Mouse (Mus musculus) small intestine, adult 2 months (tissue): ENCODE data around the gene Ggt1. TPM values are rescaled to one million over a fixed set of nuclear protein-coding genes. Genes with fewer than 3 reads are reported as not detected.
"Not testable (repeated sequence)": the region's sequence is repeated elsewhere in the genome, so short reads cannot be mapped to it uniquely, and the experiment has no call there.

ENCODE experiments used
- H3K27ac ChIP-seq: fragments of 200-500 bp; 2 replicates; pipeline ENCODE4 v1.5.1; 2012; ENCODE audit warnings: low read depth, low read length, control low read depth, inconsistent platforms; ENCODE audit not compliant: insufficient read depth
- H3K27me3 ChIP-seq: fragments of 200-500 bp; 2 replicates; pipeline ENCODE4 v1.6.1; 2012; ENCODE audit warnings: mild to moderate bottlenecking, moderate library complexity, low read length, inconsistent platforms; ENCODE audit not compliant: control insufficient read depth, insufficient read depth
- H3K36me3 ChIP-seq: fragments of 200-500 bp; 2 replicates; pipeline ENCODE4 v1.6.1; 2012; ENCODE audit warnings: mild to moderate bottlenecking, low read length, control low read depth, inconsistent platforms; ENCODE audit not compliant: control insufficient read depth, insufficient read depth
- H3K4me1 ChIP-seq: fragments of 200-500 bp; 2 replicates; pipeline ENCODE4 v1.6.1; 2012; ENCODE audit warnings: low read length, inconsistent platforms, mixed read lengths; ENCODE audit not compliant: control insufficient read depth, insufficient read depth, insufficient read length
- H3K4me3 ChIP-seq: fragments of 200-500 bp; 2 replicates; pipeline ENCODE4 v1.5.1; 2012; ENCODE audit warnings: low read depth, mild to moderate bottlenecking, control low read depth, inconsistent platforms, low read length, moderate library complexity
- CTCF ChIP-seq: fragments of 200-500 bp; IDR thresholded peaks from 2 replicates; pipeline ENCODE4 v1.5.1; 2012; ENCODE audit warnings: low read depth, mild to moderate bottlenecking, control low read depth, inconsistent platforms, low read length, moderate library complexity, mixed read lengths; ENCODE audit not compliant: insufficient replicate concordance, insufficient read length; ENCODE audit errors: extremely low read depth
- POLR2A ChIP-seq: fragments of 200-500 bp; IDR thresholded peaks from 2 replicates; pipeline ENCODE4 v1.6.1; 2012; ENCODE audit warnings: low read depth, mild to moderate bottlenecking, control low read depth, inconsistent platforms, low read length, moderate library complexity
- WGBS: fragments of 180-500 bp; shearing (Covaris S2); methylation state at CpG from one replicate; pipeline ENCODE4 v1.1.7; 2018; 5-methylcytosine and 5-hydroxymethylcytosine counted together
- polyA plus RNA-seq: library from polyadenylated mRNA; depleted of rRNA; stranded (reverse); fragments of >200 nt; gene quantifications from 2 replicates; pipeline ENCODE4 v1.2.3, GENCODE M21; 2012

Gene Ggt1
- polyA plus RNA-seq, 1 experiment: 722 TPM

DNA sequence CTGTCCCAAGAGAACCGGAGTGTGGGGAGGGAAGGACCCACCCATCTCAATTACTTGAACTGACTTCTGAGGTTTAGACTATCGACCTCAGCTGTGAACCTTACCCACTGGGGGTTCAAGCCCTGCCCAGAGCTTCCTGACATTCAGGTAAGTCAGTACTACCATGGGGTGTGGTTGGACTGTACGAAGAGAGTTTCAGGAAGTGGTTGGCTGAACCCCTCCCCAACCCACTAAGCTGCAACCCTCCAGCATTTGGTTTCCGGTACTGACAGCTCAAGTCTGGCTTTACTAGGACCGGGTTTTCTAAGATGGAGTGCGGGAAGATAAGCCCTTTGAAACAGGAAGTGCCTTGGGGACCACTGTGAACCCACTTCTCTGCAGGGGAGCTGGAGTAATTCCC is 4.0 kb downstream of the Ggt1 start:
- Histone ChIP-seq H3K36me3 (peaks cover 3% of the 10 kb centered on the region; the same call in 1 of the 2 replicates), H3K27me3 (peaks cover 7% of the 10 kb centered on the region; the same call in 1 of the 2 replicates), H3K4me1 (peaks cover 8% of the 10 kb centered on the region; the same call in 1 of the 2 replicates), H3K27ac (peak overlapping the region; percentile 95), H3K4me3 (peak overlapping the region; percentile 64)
- TF ChIP-seq CTCF: no peak
- no peak; the same call in 1 of the 2 replicates for TF ChIP-seq POLR2A
- WGBS: 15% methylated on average over 6 of the region's 6 CpGs

- TF ChIP-seq CTCF (no peak), POLR2A (no peak)
- H3K4me3 ChIP-seq: peak overlapping the region; percentile 64
- 28% methylated on average over 7 of the region's 7 CpGs for WGBS
- H3K27me3 ChIP-seq: 0 out of 2 replicates have a peak, but pooled peaks cover 2% of the 10 kb centered on the region
- H3K27ac ChIP-seq: peak overlapping the region; percentile 95
- H3K36me3 ChIP-seq: peaks cover 3% of the 10 kb centered on the region; the same call in 1 of the 2 replicates
- H3K4me1 ChIP-seq: peaks cover 8% of the 10 kb centered on the region; the same call in 1 of the 2 replicates
Measured at GRCm38 (mm10) chr10:75565906-75566305, 4.5 kb downstream of the Ggt1 start.

DNA sequence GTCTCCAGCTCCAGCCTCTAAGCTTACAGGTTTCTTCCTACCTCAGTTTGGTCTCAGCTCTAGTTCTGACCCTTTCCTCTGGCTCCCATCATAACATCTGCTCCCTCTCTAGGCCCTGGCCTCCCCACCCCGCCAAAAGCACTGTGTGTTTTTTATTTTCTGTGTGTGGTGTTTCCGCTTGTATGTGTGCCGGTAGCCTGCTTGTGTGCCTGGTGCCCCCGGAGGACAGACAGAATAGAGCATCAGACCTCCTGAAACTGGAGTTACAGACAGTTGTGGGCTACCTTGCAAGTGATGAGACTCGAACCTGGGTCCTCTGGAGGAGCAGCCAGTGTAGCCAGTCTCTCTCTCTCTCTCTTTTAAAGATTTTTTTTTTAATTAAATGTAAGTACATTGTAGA is 4.9 kb downstream of the Ggt1 start:
- Histone ChIP-seq H3K36me3 (peaks cover 3% of the 10 kb centered on the region; the same call in 1 of the 2 replicates), H3K27ac (peak overlapping the region; percentile 95), H3K4me3 (peak overlapping the region; percentile 64), H3K27me3 (no peaks in the 10 kb centered on the region), H3K4me1 (peaks cover 8% of the 10 kb centered on the region; the same call in 1 of the 2 replicates)
- WGBS: 74% methylated on average over 5 of the region's 5 CpGs
- TF ChIP-seq POLR2A: no peak
- peak; percentile 24; the same call in 1 of the 2 replicates for TF ChIP-seq CTCF

GRCm38 (mm10) chr10:75566765-75567164 is 5.4 kb downstream of the Ggt1 start:
- not testable (repeated sequence) for H3K27ac ChIP-seq, H3K4me3 ChIP-seq, H3K27me3 ChIP-seq, H3K36me3 ChIP-seq, H3K4me1 ChIP-seq
- 74% methylated on average over 2 of the region's 2 CpGs for WGBS

DNA sequence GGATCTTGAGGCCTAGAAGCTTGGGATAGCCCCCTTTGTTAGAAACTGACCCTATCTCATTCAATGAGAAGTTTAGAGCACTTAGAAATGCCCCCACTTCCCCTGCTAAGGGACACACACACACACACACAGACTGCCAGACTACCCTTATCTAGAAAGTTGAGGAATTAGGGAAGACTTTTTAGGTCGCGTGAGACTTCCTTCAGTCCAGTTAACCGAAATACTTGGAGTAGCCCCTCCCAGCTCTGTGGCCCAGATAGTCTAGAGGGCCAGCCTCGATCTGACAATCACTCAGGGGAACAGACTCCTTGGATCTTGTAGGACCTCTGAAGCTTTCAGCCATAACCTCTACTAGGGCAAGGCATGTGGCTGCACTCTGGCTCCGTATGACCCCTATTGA is 6.6 kb downstream of the Ggt1 start:
- 61% methylated on average over 5 of the region's 5 CpGs for WGBS
- H3K4me3 ChIP-seq: peak overlapping the region; percentile 53
- TF ChIP-seq CTCF: no peak
- no peak for TF ChIP-seq POLR2A
- H3K27ac ChIP-seq: no peak overlapping the region
- peaks cover 6% of the 10 kb centered on the region for H3K4me1 ChIP-seq
- no peaks in the 10 kb centered on the region for H3K27me3 ChIP-seq
- H3K36me3 ChIP-seq: peaks cover 5% of the 10 kb centered on the region

DNA sequence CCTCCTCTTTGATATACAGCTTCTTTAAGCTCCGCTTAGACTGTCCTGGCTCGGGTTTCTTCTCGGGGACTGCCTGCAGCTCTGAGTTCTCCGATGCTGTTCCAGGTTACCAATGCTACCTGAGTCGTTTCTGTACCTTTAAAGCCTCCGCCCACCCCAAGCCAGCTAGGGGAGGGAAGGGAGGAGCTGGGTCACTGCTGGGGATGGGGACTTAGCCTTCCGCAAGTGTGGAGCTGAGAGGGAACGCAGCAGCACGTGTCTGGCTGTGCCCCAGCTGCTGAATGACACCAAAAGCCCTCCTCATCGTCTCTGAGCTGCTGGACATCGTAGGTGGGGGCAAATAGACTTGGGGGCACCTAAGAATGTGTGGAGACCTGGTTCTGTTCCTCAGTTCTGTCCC is 7.0 kb downstream of the Ggt1 start:
- peaks cover 6% of the 10 kb centered on the region for H3K4me1 ChIP-seq
- H3K4me3 ChIP-seq: peak overlapping the region; percentile 53
- no peak for TF ChIP-seq CTCF
- TF ChIP-seq POLR2A: no peak
- peaks cover 7% of the 10 kb centered on the region for H3K36me3 ChIP-seq
- no peaks in the 10 kb centered on the region for H3K27me3 ChIP-seq
- 27% methylated on average over 11 of the region's 11 CpGs for WGBS
- no peak overlapping the region for H3K27ac ChIP-seq

- TF ChIP-seq POLR2A (no peak), CTCF (no peak)
- Histone ChIP-seq H3K4me3 (peak overlapping the region; percentile 53), H3K36me3 (peaks cover 9% of the 10 kb centered on the region), H3K27me3 (no peaks in the 10 kb centered on the region), H3K4me1 (peaks cover 3% of the 10 kb centered on the region), H3K27ac (no peak overlapping the region)
- 42% methylated on average over 4 of the region's 4 CpGs for WGBS
Measured at GRCm38 (mm10) chr10:75568851-75569250, 7.4 kb downstream of the Ggt1 start.

GRCm38 (mm10) chr10:75570981-75571657 is 9.7 kb downstream of the Ggt1 start:
- WGBS: 44% methylated on average over 10 of the region's 10 CpGs

More at GRCm38 (mm10) chr10:75570981-75571657, 9.7 kb downstream of the Ggt1 start:
- Histone ChIP-seq H3K27ac (no peak overlapping the region), H3K27me3 (no peaks in the 10 kb centered on the region), H3K4me1 (no peaks in the 10 kb centered on the region; the same call in 1 of the 2 replicates), H3K36me3 (peaks cover 20% of the 10 kb centered on the region), H3K4me3 (no peak overlapping the region)
- TF ChIP-seq CTCF: no peak
- no peak for TF ChIP-seq POLR2A
